Mouse (Mus musculus): ENCODE results near the gene Otud3. TPM values are rescaled to one million over a fixed set of nuclear protein-coding genes. Genes with fewer than 3 reads are reported as not detected.
A peak's percentile ranks its signal among the peaks of the same experiment; 100 is the strongest.

The Otud3 gene
- polyA plus RNA-seq, 1 experiment from 2014 or later, result 3.3 TPM

GRCm38 (mm10) chr4:138939481-138939880 lies 25.7 kb upstream of the Otud3 start:
- H3K9me3 ChIP-seq (ENCODE audit: control insufficient read depth, low read length), result no peaks in the 10 kb centered on the region
- no peak overlapping the region for H3K4me2 ChIP-seq (ENCODE audit: low read depth, low read length)
- no peak overlapping the region for H3K27ac ChIP-seq (ENCODE audit: low read depth, low read length)
- H3K4me3 ChIP-seq (ENCODE audit: low read depth, low read length), result no peak overlapping the region
- WGBS, result 52% methylated on average over 4 of the region's 4 CpGs
- H3K36me3 ChIP-seq (ENCODE audit: control insufficient read depth, insufficient read depth, low read length), result no peaks in the 10 kb centered on the region
- H3K9ac ChIP-seq (replicated peaks; ENCODE audit: low read depth, low read length), result no peak overlapping the region
- H3K27me3 ChIP-seq (ENCODE audit: control insufficient read depth, insufficient read depth, low read length), result no peaks in the 10 kb centered on the region
- ATAC-seq (ENCODE audit: low read depth), result no peak
- H3K4me1 ChIP-seq (ENCODE audit: control insufficient read depth, insufficient read depth, low read length), result 0 out of 2 replicates have a peak, but pooled peaks cover 3% of the 10 kb centered on the region

GRCm38 (mm10) chr4:138938495-138939269 lies 24.9 kb upstream of the Otud3 start:
- no peak for ATAC-seq (ENCODE audit: low read depth)
- Histone ChIP-seq H3K36me3 (ENCODE audit: control insufficient read depth, insufficient read depth, low read length) (no peaks in the 10 kb centered on the region), H3K4me2 (ENCODE audit: low read depth, low read length) (no peak overlapping the region), H3K27ac (ENCODE audit: low read depth, low read length) (no peak overlapping the region), H3K9ac (replicated peaks; ENCODE audit: low read depth, low read length) (no peak overlapping the region), H3K27me3 (ENCODE audit: control insufficient read depth, insufficient read depth, low read length) (no peaks in the 10 kb centered on the region), H3K4me1 (ENCODE audit: control insufficient read depth, insufficient read depth, low read length) (0 out of 2 replicates have a peak, but pooled peaks cover 3% of the 10 kb centered on the region), H3K9me3 (ENCODE audit: control insufficient read depth, low read length) (no peaks in the 10 kb centered on the region), H3K4me3 (ENCODE audit: low read depth, low read length) (no peak overlapping the region)
- WGBS, result 84% methylated on average over 10 of the region's 10 CpGs

- H3K9me3 ChIP-seq (ENCODE audit: control insufficient read depth, low read length), result no peaks in the 10 kb centered on the region
- H3K36me3 ChIP-seq (ENCODE audit: control insufficient read depth, insufficient read depth, low read length), result no peaks in the 10 kb centered on the region
- H3K4me1 ChIP-seq (ENCODE audit: control insufficient read depth, insufficient read depth, low read length), result no peaks in the 10 kb centered on the region
- no peak for ATAC-seq (ENCODE audit: low read depth)
- H3K27ac ChIP-seq (ENCODE audit: low read depth, low read length), result no peak overlapping the region
- no peaks in the 10 kb centered on the region for H3K27me3 ChIP-seq (ENCODE audit: control insufficient read depth, insufficient read depth, low read length)
- WGBS, result 85% methylated on average over 11 of the region's 11 CpGs
- no peak overlapping the region for H3K4me2 ChIP-seq (ENCODE audit: low read depth, low read length)
- no peak overlapping the region for H3K9ac ChIP-seq (replicated peaks; ENCODE audit: low read depth, low read length)
- no peak overlapping the region for H3K4me3 ChIP-seq (ENCODE audit: low read depth, low read length)
Observed at GRCm38 (mm10) chr4:138934456-138935145, 20.9 kb upstream of the Otud3 start.

- no peak overlapping the region for H3K27ac ChIP-seq (ENCODE audit: low read depth, low read length)
- no peak overlapping the region for H3K4me3 ChIP-seq (ENCODE audit: low read depth, low read length)
- ATAC-seq (ENCODE audit: low read depth), result no peak
Observed at GRCm38 (mm10) chr4:138933862-138934261, 20.1 kb upstream of the Otud3 start.

GRCm38 (mm10) chr4:138925561-138925960 lies 11.8 kb upstream of the Otud3 start:
- 44% methylated on average over 2 of the region's 2 CpGs for WGBS
- no peak overlapping the region for H3K4me2 ChIP-seq (ENCODE audit: low read depth, low read length)
- H3K9me3 ChIP-seq (ENCODE audit: control insufficient read depth, low read length), result no peaks in the 10 kb centered on the region

More at GRCm38 (mm10) chr4:138933862-138934261, 20.1 kb upstream of the Otud3 start:
- WGBS, result 81% methylated on average over 3 of the region's 3 CpGs
- no peak overlapping the region for H3K9ac ChIP-seq (replicated peaks; ENCODE audit: low read depth, low read length)
- H3K4me1 ChIP-seq (ENCODE audit: control insufficient read depth, insufficient read depth, low read length), result no peaks in the 10 kb centered on the region
- no peaks in the 10 kb centered on the region for H3K9me3 ChIP-seq (ENCODE audit: control insufficient read depth, low read length)
- no peaks in the 10 kb centered on the region for H3K27me3 ChIP-seq (ENCODE audit: control insufficient read depth, insufficient read depth, low read length)
- H3K36me3 ChIP-seq (ENCODE audit: control insufficient read depth, insufficient read depth, low read length), result no peaks in the 10 kb centered on the region
- no peak overlapping the region for H3K4me2 ChIP-seq (ENCODE audit: low read depth, low read length)

GRCm38 (mm10) chr4:138922131-138922459 lies 8.3 kb upstream of the Otud3 start:
- peak overlapping the region; percentile 10; the same call in 1 of the 2 replicates for H3K4me3 ChIP-seq (ENCODE audit: low read depth, low read length)
- no peaks in the 10 kb centered on the region for H3K27me3 ChIP-seq (ENCODE audit: control insufficient read depth, insufficient read depth, low read length)
- H3K4me1 ChIP-seq (ENCODE audit: control insufficient read depth, insufficient read depth, low read length), result no peaks in the 10 kb centered on the region; the same call in 1 of the 2 replicates
- 2% methylated on average over 11 of the region's 11 CpGs for WGBS
- ATAC-seq (ENCODE audit: low read depth), result peak; percentile 84
- H3K4me2 ChIP-seq (ENCODE audit: low read depth, low read length), result peak overlapping the region; percentile 51
- H3K36me3 ChIP-seq (ENCODE audit: control insufficient read depth, insufficient read depth, low read length), result no peaks in the 10 kb centered on the region
- no peak overlapping the region for H3K9ac ChIP-seq (replicated peaks; ENCODE audit: low read depth, low read length)
- H3K27ac ChIP-seq (ENCODE audit: low read depth, low read length), result peak overlapping the region; percentile 5; the same call in 1 of the 2 replicates
- H3K9me3 ChIP-seq (ENCODE audit: control insufficient read depth, low read length), result no peaks in the 10 kb centered on the region

More at GRCm38 (mm10) chr4:138925561-138925960, 11.8 kb upstream of the Otud3 start:
- H3K4me1 ChIP-seq (ENCODE audit: control insufficient read depth, insufficient read depth, low read length), result no peaks in the 10 kb centered on the region; the same call in 1 of the 2 replicates
- H3K9ac ChIP-seq (replicated peaks; ENCODE audit: low read depth, low read length), result no peak overlapping the region
- no peak overlapping the region for H3K27ac ChIP-seq (ENCODE audit: low read depth, low read length)
- no peaks in the 10 kb centered on the region for H3K36me3 ChIP-seq (ENCODE audit: control insufficient read depth, insufficient read depth, low read length)
- no peak for ATAC-seq (ENCODE audit: low read depth)
- no peak overlapping the region for H3K4me3 ChIP-seq (ENCODE audit: low read depth, low read length)
- H3K27me3 ChIP-seq (ENCODE audit: control insufficient read depth, insufficient read depth, low read length), result no peaks in the 10 kb centered on the region

GRCm38 (mm10) chr4:138921254-138922130 lies 7.7 kb upstream of the Otud3 start:
- peak; percentile 77 for ATAC-seq (ENCODE audit: low read depth)
- Histone ChIP-seq H3K4me3 (ENCODE audit: low read depth, low read length) (peak overlapping the region; percentile 10; the same call in 1 of the 2 replicates), H3K9me3 (ENCODE audit: control insufficient read depth, low read length) (no peaks in the 10 kb centered on the region), H3K4me1 (ENCODE audit: control insufficient read depth, insufficient read depth, low read length) (no peaks in the 10 kb centered on the region; the same call in 1 of the 2 replicates), H3K27me3 (ENCODE audit: control insufficient read depth, insufficient read depth, low read length) (no peaks in the 10 kb centered on the region), H3K36me3 (ENCODE audit: control insufficient read depth, insufficient read depth, low read length) (no peaks in the 10 kb centered on the region), H3K9ac (replicated peaks; ENCODE audit: low read depth, low read length) (no peak overlapping the region), H3K27ac (ENCODE audit: low read depth, low read length) (peak overlapping the region; percentile 7), H3K4me2 (ENCODE audit: low read depth, low read length) (peak overlapping the region; percentile 51)
- 35% methylated on average over 20 of the region's 20 CpGs for WGBS

- no peak overlapping the region for H3K4me3 ChIP-seq (ENCODE audit: low read depth, low read length)
- no peak overlapping the region for H3K9ac ChIP-seq (replicated peaks; ENCODE audit: low read depth, low read length)
- no peak for ATAC-seq (ENCODE audit: low read depth)
- H3K4me1 ChIP-seq (ENCODE audit: control insufficient read depth, insufficient read depth, low read length), result peaks cover 7% of the 10 kb centered on the region
- WGBS, result 85% methylated on average over 9 of the region's 9 CpGs
- H3K27me3 ChIP-seq (ENCODE audit: control insufficient read depth, insufficient read depth, low read length), result no peaks in the 10 kb centered on the region
- H3K9me3 ChIP-seq (ENCODE audit: control insufficient read depth, low read length), result no peaks in the 10 kb centered on the region
- no peak overlapping the region for H3K27ac ChIP-seq (ENCODE audit: low read depth, low read length)
- H3K4me2 ChIP-seq (ENCODE audit: low read depth, low read length), result no peak overlapping the region
- no peaks in the 10 kb centered on the region for H3K36me3 ChIP-seq (ENCODE audit: control insufficient read depth, insufficient read depth, low read length)
Observed at GRCm38 (mm10) chr4:138917282-138917681, 3.5 kb upstream of the Otud3 start.
